Mouse (Mus musculus): ENCODE data around the gene Fbxl20. TPM values are rescaled to one million over a fixed set of nuclear protein-coding genes. Genes with fewer than 3 reads are reported as not detected.

Gene Fbxl20
- total RNA-seq, 1 experiment: 9.7 TPM

- Histone ChIP-seq H3K4me1 (ENCODE audit: control insufficient read depth in 2 of 2, insufficient read depth in 2 of 2, low read length in 2 of 2, poor library complexity in 1 of 2) (peaks cover 0 to 5% of the 10 kb centered on the region in 2 experiments; a peak in 1 of 4 replicates), H3K27ac (ENCODE audit: insufficient read depth, low read depth, low read length, poor library complexity, severe bottlenecking) (no peak overlapping the region), H3K36me3 (ENCODE audit: control insufficient read depth, insufficient read depth, low read length, poor library complexity, severe bottlenecking) (no peaks in the 10 kb centered on the region), H3K9ac (ENCODE audit: insufficient read depth, low read depth, low read length, poor library complexity, severe bottlenecking) (no peak overlapping the region), H3K4me3 (ENCODE audit: insufficient read depth in 1 of 2, low read depth in 1 of 2, low read length in 2 of 2, poor library complexity in 1 of 2, severe bottlenecking in 1 of 2) (no peak overlapping the region), H3K9me3 (ENCODE audit: control insufficient read depth, insufficient read depth, low read depth, low read length) (no peaks in the 10 kb centered on the region)
- in situ Hi-C loops (cut with MboI; ENCODE audit: low sequenced_read_pairs in 2 of 2, unreplicated experiment in 2 of 2): no loop called here
- DNase-seq (ENCODE audit: low read depth, low spot score): no peak
- no peak for TF ChIP-seq CHD2 (IDR thresholded peaks at IDR 0.05; ENCODE audit: low read depth, low read length)
- no peak for TF ChIP-seq ZNF384 (IDR thresholded peaks at IDR 0.05; ENCODE audit: low read depth, low read length)
- no peak for TF ChIP-seq ZC3H11A (IDR thresholded peaks at IDR 0.05; ENCODE audit: borderline replicate concordance, low read depth, low read length)
- no peak for TF ChIP-seq MAFK (IDR thresholded peaks at IDR 0.05; ENCODE audit: insufficient read depth, low read depth, low read length)
- no peak for TF ChIP-seq HCFC1 (IDR thresholded peaks at IDR 0.05; ENCODE audit: borderline replicate concordance, insufficient read depth, low read length)
Measured at GRCm38 (mm10) chr11:98138894-98139293, 11.3 kb downstream of the Fbxl20 start.

- in situ Hi-C loops (cut with MboI; ENCODE audit: low sequenced_read_pairs in 2 of 2, unreplicated experiment in 2 of 2): no loop called here
- Histone ChIP-seq H3K9ac (ENCODE audit: insufficient read depth, low read depth, low read length, poor library complexity, severe bottlenecking) (no peak overlapping the region), H3K9me3 (ENCODE audit: control insufficient read depth, insufficient read depth, low read depth, low read length) (no peaks in the 10 kb centered on the region), H3K4me3 (ENCODE audit: insufficient read depth in 1 of 2, low read depth in 1 of 2, low read length in 2 of 2, poor library complexity in 1 of 2, severe bottlenecking in 1 of 2) (no peak overlapping the region), H3K36me3 (ENCODE audit: control insufficient read depth, insufficient read depth, low read length, poor library complexity, severe bottlenecking) (no peaks in the 10 kb centered on the region), H3K4me1 (ENCODE audit: control insufficient read depth in 2 of 2, insufficient read depth in 2 of 2, low read length in 2 of 2, poor library complexity in 1 of 2) (peaks cover 0 to 5% of the 10 kb centered on the region in 2 experiments; a peak in 1 of 4 replicates), H3K27ac (ENCODE audit: insufficient read depth, low read depth, low read length, poor library complexity, severe bottlenecking) (no peak overlapping the region)
- no peak for DNase-seq (ENCODE audit: low read depth, low spot score)
- TF ChIP-seq ZC3H11A (IDR thresholded peaks at IDR 0.05; ENCODE audit: borderline replicate concordance, low read depth, low read length): no peak
Measured at GRCm38 (mm10) chr11:98137836-98138235, 12.4 kb downstream of the Fbxl20 start.

- TF ChIP-seq HCFC1 (IDR thresholded peaks at IDR 0.05; ENCODE audit: borderline replicate concordance, insufficient read depth, low read length) (no peak), ZC3H11A (IDR thresholded peaks at IDR 0.05; ENCODE audit: borderline replicate concordance, low read depth, low read length) (no peak), MAFK (IDR thresholded peaks at IDR 0.05; ENCODE audit: insufficient read depth, low read depth, low read length) (no peak), CHD2 (IDR thresholded peaks at IDR 0.05; ENCODE audit: low read depth, low read length) (no peak), ZNF384 (IDR thresholded peaks at IDR 0.05; ENCODE audit: low read depth, low read length) (no peak)
- DNase-seq (ENCODE audit: low read depth, low spot score): no peak
- in situ Hi-C loops (cut with MboI; ENCODE audit: low sequenced_read_pairs in 2 of 2, unreplicated experiment in 2 of 2): no loop called here
Measured at GRCm38 (mm10) chr11:98134951-98135350, 15.3 kb downstream of the Fbxl20 start.

GRCm38 (mm10) chr11:98123424-98123823, 26.8 kb downstream of the Fbxl20 start:
- Histone ChIP-seq H3K27ac (ENCODE audit: insufficient read depth, low read depth, low read length, poor library complexity, severe bottlenecking) (no peak overlapping the region), H3K4me3 (ENCODE audit: insufficient read depth in 1 of 2, low read depth in 1 of 2, low read length in 2 of 2, poor library complexity in 1 of 2, severe bottlenecking in 1 of 2) (no peak overlapping the region), H3K4me1 (ENCODE audit: control insufficient read depth in 2 of 2, insufficient read depth in 2 of 2, low read length in 2 of 2, poor library complexity in 1 of 2) (peaks cover 5% of the 10 kb centered on the region in 2 experiments; a peak in 1 of 4 replicates), H3K9me3 (ENCODE audit: control insufficient read depth, insufficient read depth, low read depth, low read length) (no peaks in the 10 kb centered on the region), H3K36me3 (ENCODE audit: control insufficient read depth, insufficient read depth, low read length, poor library complexity, severe bottlenecking) (no peaks in the 10 kb centered on the region), H3K9ac (ENCODE audit: insufficient read depth, low read depth, low read length, poor library complexity, severe bottlenecking) (no peak overlapping the region)
- TF ChIP-seq MAFK (IDR thresholded peaks at IDR 0.05; ENCODE audit: insufficient read depth, low read depth, low read length) (no peak), ZC3H11A (IDR thresholded peaks at IDR 0.05; ENCODE audit: borderline replicate concordance, low read depth, low read length) (no peak), HCFC1 (IDR thresholded peaks at IDR 0.05; ENCODE audit: borderline replicate concordance, insufficient read depth, low read length) (no peak), CHD2 (IDR thresholded peaks at IDR 0.05; ENCODE audit: low read depth, low read length) (no peak), ZNF384 (IDR thresholded peaks at IDR 0.05; ENCODE audit: low read depth, low read length) (no peak)
- no peak for DNase-seq (ENCODE audit: low read depth, low spot score)
- in situ Hi-C loops (cut with MboI; ENCODE audit: low sequenced_read_pairs in 2 of 2, unreplicated experiment in 2 of 2): no loop called here

More at GRCm38 (mm10) chr11:98134951-98135350, 15.3 kb downstream of the Fbxl20 start:
- Histone ChIP-seq H3K4me1 (ENCODE audit: control insufficient read depth in 2 of 2, insufficient read depth in 2 of 2, low read length in 2 of 2, poor library complexity in 1 of 2) (peaks cover 0 to 5% of the 10 kb centered on the region in 2 experiments; a peak in 1 of 4 replicates), H3K27ac (ENCODE audit: insufficient read depth, low read depth, low read length, poor library complexity, severe bottlenecking) (no peak overlapping the region), H3K4me3 (ENCODE audit: insufficient read depth in 1 of 2, low read depth in 1 of 2, low read length in 2 of 2, poor library complexity in 1 of 2, severe bottlenecking in 1 of 2) (no peak overlapping the region), H3K9me3 (ENCODE audit: control insufficient read depth, insufficient read depth, low read depth, low read length) (no peaks in the 10 kb centered on the region), H3K9ac (ENCODE audit: insufficient read depth, low read depth, low read length, poor library complexity, severe bottlenecking) (no peak overlapping the region), H3K36me3 (ENCODE audit: control insufficient read depth, insufficient read depth, low read length, poor library complexity, severe bottlenecking) (no peaks in the 10 kb centered on the region)

GRCm38 (mm10) chr11:98114363-98114762, 35.8 kb downstream of the Fbxl20 start:
- Histone ChIP-seq H3K36me3 (ENCODE audit: control insufficient read depth, insufficient read depth, low read length, poor library complexity, severe bottlenecking) (peaks cover 4% of the 10 kb centered on the region; the same call in 1 of the 2 replicates), H3K27ac (ENCODE audit: insufficient read depth, low read depth, low read length, poor library complexity, severe bottlenecking) (no peak overlapping the region), H3K9ac (ENCODE audit: insufficient read depth, low read depth, low read length, poor library complexity, severe bottlenecking) (no peak overlapping the region), H3K4me1 (ENCODE audit: control insufficient read depth in 2 of 2, insufficient read depth in 2 of 2, low read length in 2 of 2, poor library complexity in 1 of 2) (no peaks in the 10 kb centered on the region), H3K4me3 (ENCODE audit: insufficient read depth in 1 of 2, low read depth in 1 of 2, low read length in 2 of 2, poor library complexity in 1 of 2, severe bottlenecking in 1 of 2) (no peak overlapping the region), H3K9me3 (ENCODE audit: control insufficient read depth, insufficient read depth, low read depth, low read length) (no peaks in the 10 kb centered on the region)
- in situ Hi-C loops (cut with MboI; ENCODE audit: low sequenced_read_pairs in 2 of 2, unreplicated experiment in 2 of 2): no loop called here
- DNase-seq (ENCODE audit: low read depth, low spot score): no peak
- TF ChIP-seq CHD2 (IDR thresholded peaks at IDR 0.05; ENCODE audit: low read depth, low read length) (no peak), ZC3H11A (IDR thresholded peaks at IDR 0.05; ENCODE audit: borderline replicate concordance, low read depth, low read length) (no peak), HCFC1 (IDR thresholded peaks at IDR 0.05; ENCODE audit: borderline replicate concordance, insufficient read depth, low read length) (no peak), MAFK (IDR thresholded peaks at IDR 0.05; ENCODE audit: insufficient read depth, low read depth, low read length) (no peak), ZNF384 (IDR thresholded peaks at IDR 0.05; ENCODE audit: low read depth, low read length) (no peak)
